Mouse (Mus musculus) kidney, adult 2 months (tissue): ENCODE measurements around the gene Eps15l1.

ENCODE experiments used
- CTCF ChIP-seq: fragments of 200-500 bp; conservative IDR thresholded peaks from 2 replicates; pipeline ENCODE4 v1.5.1; 2011; ENCODE audit warnings: low read depth, mild to moderate bottlenecking, control low read depth, low read length, moderate library complexity, mixed read lengths; ENCODE audit not compliant: insufficient read depth, insufficient read length
- POLR2A ChIP-seq: fragments of 200-500 bp; IDR thresholded peaks from one replicate; pipeline ENCODE4 v1.6.1; 2011; ENCODE audit warnings: low read depth, low read length, control low read depth

DNA sequence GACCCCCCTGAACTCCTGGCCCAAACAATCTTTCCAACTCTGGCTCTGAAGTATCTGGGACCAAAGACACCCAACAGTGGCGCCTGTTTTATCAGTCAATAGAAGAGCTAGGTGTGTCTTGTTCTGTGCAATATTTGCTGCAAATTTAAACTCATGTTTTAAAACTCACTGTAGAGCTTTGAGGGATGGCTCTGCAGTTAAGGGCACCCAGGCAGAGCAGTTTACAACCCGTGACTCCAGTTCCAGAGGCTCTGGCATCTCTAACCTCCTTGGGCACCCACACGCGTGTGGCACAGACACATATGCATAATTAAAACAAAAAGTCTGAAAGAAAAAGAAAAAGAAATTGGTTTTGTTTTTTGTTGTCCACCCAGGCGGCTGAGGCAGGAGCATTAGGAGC, 119.8 kb downstream of the Eps15l1 start:
- TF ChIP-seq CTCF (no peak), POLR2A (no peak)
